Comparison of ENCODE assay signal across 9 mouse cellular contexts in genomic region chr15:99416348-99416882, GRCm38 (mm10). TPM values are rescaled to one million over a fixed set of nuclear protein-coding genes. Genes with fewer than 3 reads are reported as not detected.
DNase-seq lines count a peak whose midpoint lies in the region; ATAC-seq lines count a peak whose summit lies in the region.
"Had no signal": no experiment of that assay in that cellular context is flagged by ENCODE, and none has a peak within 500 bp of the region (broad histone marks: within the 10 kb centered on the region; RNA-seq: fewer than 3 reads in every experiment).

No protein-coding gene starts in this region.

- H3K4me2 ChIP-seq in kidney, embryonic 16.5 days (replicated peaks; ENCODE audit: low read depth, low read length) = 0 out of 2 replicates have a peak overlapping the region, but pooled peaks have one; percentile 11
- peak overlapping the region; percentile 37 for H3K4me2 ChIP-seq in liver, embryonic 13.5 days
- H3K4me2 ChIP-seq in stomach, embryonic 14.5 days (replicated peaks; ENCODE audit: low read depth, low read length) = no peak overlapping the region

- peaks cover 39% of the 10 kb centered on the region for H3K4me1 ChIP-seq in embryonic facial prominence, embryonic 10.5 days
- H3K4me1 ChIP-seq in kidney, embryonic 16.5 days (ENCODE audit: insufficient read depth, low read length) = peaks cover 26% of the 10 kb centered on the region
- peaks cover 30% of the 10 kb centered on the region for H3K4me1 ChIP-seq in liver, embryonic 13.5 days (replicated peaks)
- H3K4me1 ChIP-seq in stomach, embryonic 14.5 days (ENCODE audit: control insufficient read depth, insufficient read depth, low read length) = peaks cover 9% of the 10 kb centered on the region

- DNase-seq in B cell, adult 2 months = peak; percentile 89 to 92
- peak; percentile 88 for DNase-seq in adrenal gland, postnatal 10 days
- DNase-seq in embryonic facial prominence, embryonic 10.5 days (ENCODE audit: low spot score) = peak; percentile 79
- peak; percentile 68 to 86 for DNase-seq in heart, adult 9 months (ENCODE audit: low spot score in 2 of 2)
- DNase-seq in liver, embryonic 13.5 days = peak; percentile 65
- peak; percentile 86 to 88 for DNase-seq in natural killer cell, adult 2 months (ENCODE audit: low spot score in 2 of 2)

- peaks cover 3% of the 10 kb centered on the region for H3K36me3 ChIP-seq in embryonic facial prominence, embryonic 10.5 days (replicated peaks)
- H3K36me3 ChIP-seq in kidney, embryonic 16.5 days (ENCODE audit: insufficient read depth, low read length) = no peaks in the 10 kb centered on the region
- no peaks in the 10 kb centered on the region for H3K36me3 ChIP-seq in liver, embryonic 13.5 days
- H3K36me3 ChIP-seq in stomach, embryonic 14.5 days (ENCODE audit: control insufficient read depth, insufficient read depth, low read length) = no peaks in the 10 kb centered on the region

- 0 out of 2 replicates have a peak overlapping the region, but pooled peaks have one; percentile 72 for H3K27ac ChIP-seq in embryonic facial prominence, embryonic 10.5 days (replicated peaks)
- no peak overlapping the region for H3K27ac ChIP-seq in kidney, embryonic 16.5 days (ENCODE audit: low read length)
- no peak overlapping the region for H3K27ac ChIP-seq in liver, embryonic 13.5 days
- H3K27ac ChIP-seq in stomach, embryonic 14.5 days (ENCODE audit: low read length) = no peak overlapping the region

- no peak overlapping the region for H3K9ac ChIP-seq in kidney, embryonic 16.5 days (replicated peaks; ENCODE audit: low read length)
- no peak overlapping the region for H3K9ac ChIP-seq in liver, embryonic 13.5 days
- no peak overlapping the region for H3K9ac ChIP-seq in stomach, embryonic 14.5 days (replicated peaks; ENCODE audit: low read depth, low read length)

- H3K27me3 ChIP-seq in embryonic facial prominence, embryonic 10.5 days (replicated peaks; ENCODE audit: low read depth, poor library complexity, severe bottlenecking) = no peaks in the 10 kb centered on the region
- no peaks in the 10 kb centered on the region for H3K27me3 ChIP-seq in kidney, embryonic 16.5 days (ENCODE audit: insufficient read depth, low read length)
- H3K27me3 ChIP-seq in liver, embryonic 13.5 days = no peaks in the 10 kb centered on the region
- no peaks in the 10 kb centered on the region for H3K27me3 ChIP-seq in stomach, embryonic 14.5 days (ENCODE audit: control insufficient read depth, insufficient read depth, low read length)

- H3K4me3 ChIP-seq in embryonic facial prominence, embryonic 10.5 days = no peak overlapping the region
- no peak overlapping the region for H3K4me3 ChIP-seq in kidney, embryonic 16.5 days (ENCODE audit: low read length)
- H3K4me3 ChIP-seq in liver, embryonic 13.5 days (replicated peaks) = peak overlapping the region; percentile 8; the same call in 1 of the 2 replicates
- no peak overlapping the region for H3K4me3 ChIP-seq in stomach, embryonic 14.5 days (ENCODE audit: low read depth, low read length)
- H3K4me3 ChIP-seq: erythroblast, embryonic 14.5 days had no signal

- no peak for ATAC-seq in kidney, embryonic 16.5 days (ENCODE audit: low FRiP score, low TSS enrichment)
- ATAC-seq in liver, embryonic 13.5 days (ENCODE audit: low read depth) = peak; percentile 35; the same call in 1 of the 2 replicates
- 0 out of 2 replicates have a peak, but pooled peaks have one; percentile 34 for ATAC-seq in stomach, embryonic 14.5 days (ENCODE audit: insufficient number of reproducible peaks, insufficient read depth, low FRiP score, low read depth)

- WGBS in embryonic facial prominence, embryonic 10.5 days = 26% methylated on average over 13 of the region's 13 CpGs
- WGBS in kidney, embryonic 16.5 days = 20% methylated on average over 13 of the region's 13 CpGs
- 11% methylated on average over 13 of the region's 13 CpGs for WGBS in liver, embryonic 13.5 days (ENCODE audit: insufficient replicate concordance)
- WGBS in stomach, embryonic 14.5 days = 15% methylated on average over 13 of the region's 13 CpGs

- H3K9me3 ChIP-seq in embryonic facial prominence, embryonic 10.5 days = no peaks in the 10 kb centered on the region
- H3K9me3 ChIP-seq in kidney, embryonic 16.5 days (ENCODE audit: low read length) = no peaks in the 10 kb centered on the region
- H3K9me3 ChIP-seq in liver, embryonic 13.5 days (replicated peaks) = no peaks in the 10 kb centered on the region
- no peaks in the 10 kb centered on the region for H3K9me3 ChIP-seq in stomach, embryonic 14.5 days (ENCODE audit: control insufficient read depth, low read depth, low read length)

RNA-seq across cellular contexts. Expression of gene Tmbim6, which starts 23.7 kb away (rescaled TPM):
- 100 to 1,000 TPM; 581 to 642 TPM for total RNA-seq in adrenal gland, postnatal 10 days (2021)
- 262 and 273 TPM in 2 replicates for polyA plus RNA-seq in embryonic facial prominence, embryonic 10.5 days (2016; fragmentation: Nextera tagmentation; extraction: Ambion mirVana)
- 634 and 653 TPM in 2 replicates for polyA plus RNA-seq in kidney, embryonic 16.5 days (2015; fragmentation: Nextera tagmentation; extraction: Ambion mirVana)
- 188 and 210 TPM in 2 replicates for polyA plus RNA-seq in liver, embryonic 13.5 days (2015; fragmentation: Nextera tagmentation; extraction: Ambion mirVana)
- polyA plus RNA-seq in stomach, embryonic 14.5 days (2014; fragmentation: Nextera tagmentation; extraction: Ambion mirVana) = 317 and 355 TPM in 2 replicates

RNA-seq across cellular contexts. Expression of gene Nckap5l, which starts 41.1 kb away (rescaled TPM):
- total RNA-seq in adrenal gland, postnatal 10 days (2021) = 10 to 100 TPM; 19.8 to 34.0 TPM
- polyA plus RNA-seq in embryonic facial prominence, embryonic 10.5 days (2016; fragmentation: Nextera tagmentation; extraction: Ambion mirVana) = 14.1 and 15.1 TPM in 2 replicates
- polyA plus RNA-seq in kidney, embryonic 16.5 days (2015; fragmentation: Nextera tagmentation; extraction: Ambion mirVana) = 9.3 and 10.9 TPM in 2 replicates
- 0.85 and 1.1 TPM in 2 replicates for polyA plus RNA-seq in liver, embryonic 13.5 days (2015; fragmentation: Nextera tagmentation; extraction: Ambion mirVana)
- polyA plus RNA-seq in stomach, embryonic 14.5 days (2014; fragmentation: Nextera tagmentation; extraction: Ambion mirVana) = 8.9 and 9.3 TPM in 2 replicates

RNA-seq across cellular contexts. Expression of gene Fmnl3, which starts 46.1 kb away (rescaled TPM):
- total RNA-seq in adrenal gland, postnatal 10 days (2021) = 10 to 100 TPM; 27.6 to 31.7 TPM
- polyA plus RNA-seq in embryonic facial prominence, embryonic 10.5 days (2016; fragmentation: Nextera tagmentation; extraction: Ambion mirVana) = 24.4 and 25.6 TPM in 2 replicates
- polyA plus RNA-seq in kidney, embryonic 16.5 days (2015; fragmentation: Nextera tagmentation; extraction: Ambion mirVana) = 27.1 and 29.8 TPM in 2 replicates
- polyA plus RNA-seq in liver, embryonic 13.5 days (2015; fragmentation: Nextera tagmentation; extraction: Ambion mirVana) = 3.4 and 3.7 TPM in 2 replicates
- 21.5 and 23.1 TPM in 2 replicates for polyA plus RNA-seq in stomach, embryonic 14.5 days (2014; fragmentation: Nextera tagmentation; extraction: Ambion mirVana)

RNA-seq across cellular contexts. Expression of gene Bcdin3d, which starts 58.1 kb away (rescaled TPM):
- total RNA-seq in adrenal gland, postnatal 10 days (2021) = 1 to 10 TPM; 6.0 to 6.5 TPM
- 16.0 and 16.7 TPM in 2 replicates for polyA plus RNA-seq in embryonic facial prominence, embryonic 10.5 days (2016; fragmentation: Nextera tagmentation; extraction: Ambion mirVana)
- 16.8 and 18.2 TPM in 2 replicates for polyA plus RNA-seq in kidney, embryonic 16.5 days (2015; fragmentation: Nextera tagmentation; extraction: Ambion mirVana)
- polyA plus RNA-seq in liver, embryonic 13.5 days (2015; fragmentation: Nextera tagmentation; extraction: Ambion mirVana) = 7.3 and 7.4 TPM in 2 replicates
- 12.9 and 16.7 TPM in 2 replicates for polyA plus RNA-seq in stomach, embryonic 14.5 days (2014; fragmentation: Nextera tagmentation; extraction: Ambion mirVana)
